Mouse (Mus musculus): ENCODE results near the gene Rilpl1. TPM values are rescaled to one million over a fixed set of nuclear protein-coding genes. Genes with fewer than 3 reads are reported as not detected.
"Not testable (repeated sequence)": the region's sequence is repeated elsewhere in the genome, so short reads cannot be mapped to it uniquely, and the experiment has no call there.

Rilpl1 gene
- total RNA-seq, 2 experiments from 2014 or later: 75.7 to 89.4 TPM

GRCm38 (mm10) chr5:124493455-124493854 lies 37.7 kb downstream of the Rilpl1 start:
- no peak for DNase-seq (ENCODE audit: low spot score in 2 of 2)

GRCm38 (mm10) chr5:124492618-124493017 lies 38.6 kb downstream of the Rilpl1 start:
- no peak for DNase-seq (ENCODE audit: low spot score in 2 of 2)

- no peak for DNase-seq (ENCODE audit: low spot score in 2 of 2)
These were observed 39.5 kb downstream of the Rilpl1 start for GRCm38 (mm10) chr5:124491732-124492131.

GRCm38 (mm10) chr5:124488885-124489284 lies 42.3 kb downstream of the Rilpl1 start:
- no peak for DNase-seq (ENCODE audit: low spot score in 2 of 2)

- no peak for DNase-seq (ENCODE audit: low spot score in 2 of 2)
These were observed 45.5 kb downstream of the Rilpl1 start for GRCm38 (mm10) chr5:124485654-124486053.

- no peak for DNase-seq (ENCODE audit: low spot score in 2 of 2)
These were observed 47.4 kb downstream of the Rilpl1 start for GRCm38 (mm10) chr5:124483655-124484396.

- DNase-seq (ENCODE audit: low spot score in 2 of 2): peak; percentile 80 to 89
These were observed 48.1 kb downstream of the Rilpl1 start, which contains the start of gene Snrnp35 for GRCm38 (mm10) chr5:124482966-124483654. TSS of gene Snrnp35 (plus strand) at chr5:124483134.

GRCm38 (mm10) chr5:124482436-124482965 lies 48.7 kb downstream of the Rilpl1 start:
- DNase-seq (ENCODE audit: low spot score in 2 of 2): no peak

GRCm38 (mm10) chr5:124481714-124482113 lies 49.5 kb downstream of the Rilpl1 start:
- no peak for DNase-seq (ENCODE audit: low spot score in 2 of 2)

GRCm38 (mm10) chr5:124480119-124480518 lies 51.1 kb downstream of the Rilpl1 start:
- no peak for DNase-seq (ENCODE audit: low spot score in 2 of 2)

- no peak for DNase-seq (ENCODE audit: low spot score in 2 of 2)
These were observed 52.4 kb downstream of the Rilpl1 start for GRCm38 (mm10) chr5:124478873-124479204.

GRCm38 (mm10) chr5:124470591-124471171 lies 60.5 kb downstream of the Rilpl1 start:
- no peak for DNase-seq (ENCODE audit: low spot score in 2 of 2)

GRCm38 (mm10) chr5:124469486-124469885 lies 61.7 kb downstream of the Rilpl1 start:
- DNase-seq (ENCODE audit: low spot score in 2 of 2): no peak

- no peak for DNase-seq (ENCODE audit: low spot score in 2 of 2)
These were observed 62.8 kb downstream of the Rilpl1 start for GRCm38 (mm10) chr5:124468365-124468764.

- no peak for DNase-seq (ENCODE audit: low spot score in 2 of 2)
These were observed 63.4 kb downstream of the Rilpl1 start for GRCm38 (mm10) chr5:124467766-124468165.

- DNase-seq (ENCODE audit: low spot score in 2 of 2): no peak
These were observed 66.3 kb downstream of the Rilpl1 start for GRCm38 (mm10) chr5:124464905-124465304.

- no peak for DNase-seq (ENCODE audit: low spot score in 2 of 2)
These were observed 67.7 kb downstream of the Rilpl1 start for GRCm38 (mm10) chr5:124463462-124463861.

- no peak for DNase-seq (ENCODE audit: low spot score in 2 of 2)
These were observed 68.7 kb downstream of the Rilpl1 start for GRCm38 (mm10) chr5:124462297-124463025.

- DNase-seq (ENCODE audit: low spot score in 2 of 2): not testable (repeated sequence)
These were observed 70.3 kb downstream of the Rilpl1 start for GRCm38 (mm10) chr5:124460922-124461321.

GRCm38 (mm10) chr5:124456762-124457161 lies 74.4 kb downstream of the Rilpl1 start:
- DNase-seq (ENCODE audit: low spot score in 2 of 2): peak in 1 of 2 experiments; percentile 71

- DNase-seq (ENCODE audit: low spot score in 2 of 2): no peak
These were observed 77.1 kb downstream of the Rilpl1 start for GRCm38 (mm10) chr5:124454082-124454419.

Measured in layer of hippocampus, adult 18-20 months (tissue).